Mouse (Mus musculus): ENCODE measurements around the gene Cplx1. TPM values are rescaled to one million over a fixed set of nuclear protein-coding genes. Genes with fewer than 3 reads are reported as not detected.

The Cplx1 gene
- 117 and 120 TPM in 2 replicates for polyA plus RNA-seq (2015; fragmentation: Nextera tagmentation; extraction: Ambion mirVana)

DNA sequence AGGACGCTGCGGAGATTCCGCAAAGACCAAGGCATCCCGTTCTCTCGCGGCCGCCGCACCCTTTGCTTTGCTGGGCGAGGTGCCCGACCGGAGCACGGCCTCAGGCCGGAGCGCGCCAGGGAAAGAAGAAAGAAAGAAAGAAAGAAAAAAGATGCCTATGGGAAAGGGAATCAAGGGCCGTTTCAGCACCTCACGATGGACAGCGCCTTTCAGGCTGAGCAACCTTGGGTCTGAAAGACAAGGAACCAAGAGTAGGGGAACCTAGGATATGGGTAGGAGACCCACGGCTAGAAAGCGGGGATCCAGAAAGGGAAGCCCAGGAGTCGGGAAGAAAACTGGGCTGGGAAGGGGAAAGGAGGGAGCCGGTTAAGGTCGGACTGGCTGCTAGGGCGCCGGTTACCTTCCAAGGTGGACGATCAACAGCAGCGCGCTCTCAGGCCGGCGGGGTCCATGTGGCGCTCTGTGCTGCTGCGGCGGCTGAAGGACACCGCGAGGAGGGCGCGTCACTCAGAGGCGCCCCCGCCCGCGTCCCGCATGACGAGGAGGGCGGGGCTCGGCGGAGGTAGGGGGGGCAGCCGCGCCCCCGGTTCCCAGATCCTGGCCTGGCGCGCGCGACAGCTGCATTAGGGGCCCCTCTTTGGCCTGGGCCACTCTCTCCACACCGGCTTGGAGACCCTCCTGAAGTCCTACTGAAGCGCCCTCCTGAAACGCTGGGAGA lies at the start of gene Cplx1:
Cplx1 (minus strand) TSS at position 536 of the 718 bp plus-strand sequence.
- Histone ChIP-seq H3K27me3 (peaks cover 46% of the 10 kb centered on the region), H3K27ac (replicated peaks) (peak within 1 kb of the TSS; percentile 81)

DNA sequence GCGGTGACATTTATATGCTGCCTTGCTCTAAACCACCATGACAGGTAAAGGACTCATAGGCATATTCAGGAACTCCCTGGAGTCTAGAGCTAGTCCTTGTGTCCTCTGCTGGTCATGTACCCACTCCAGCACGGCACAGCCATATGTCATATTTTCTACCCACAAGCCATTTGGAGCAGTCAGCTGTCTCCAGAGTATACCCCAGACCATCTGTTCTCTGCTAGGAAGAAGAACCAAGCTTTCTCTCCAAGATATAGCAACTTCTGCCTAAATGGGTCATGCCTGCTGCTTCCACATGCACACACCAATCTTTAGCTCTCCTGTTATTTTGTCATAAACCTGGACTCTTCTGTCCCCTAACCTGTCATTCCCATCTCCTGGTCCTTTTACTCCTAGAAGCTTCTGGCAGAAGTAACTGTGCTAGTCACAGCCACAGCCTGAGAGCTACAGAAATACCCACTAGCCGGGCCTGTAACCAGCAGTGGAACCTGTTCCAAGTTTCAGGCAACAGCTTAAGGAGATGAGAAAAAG lies 31.6 kb upstream of the Cplx1 start:
- H3K9me3 ChIP-seq, result no peaks in the 10 kb centered on the region
- H3K27ac ChIP-seq (replicated peaks), result no peak overlapping the region
- no peak for ATAC-seq (ENCODE audit: low read depth)
- peaks cover 92% of the 10 kb centered on the region for H3K36me3 ChIP-seq
- H3K4me3 ChIP-seq, result no peak overlapping the region
- H3K4me2 ChIP-seq, result no peak overlapping the region
- H3K27me3 ChIP-seq, result no peaks in the 10 kb centered on the region
- no peak overlapping the region for H3K9ac ChIP-seq
- H3K4me1 ChIP-seq (replicated peaks), result no peaks in the 10 kb centered on the region
- WGBS, result 85% methylated on average over 3 of the region's 3 CpGs

More for the DNA sequence above, at the start of gene Cplx1:
- no peaks in the 10 kb centered on the region for H3K9me3 ChIP-seq
- under 1% methylated on average over 56 of the region's 56 CpGs for WGBS
- peak within 1 kb of the TSS; percentile 72 for H3K9ac ChIP-seq
- no peaks in the 10 kb centered on the region for H3K36me3 ChIP-seq
- H3K4me3 ChIP-seq, result peak within 1 kb of the TSS; percentile 45
- ATAC-seq (ENCODE audit: low read depth), result peak; percentile 93
- H3K4me2 ChIP-seq, result peak within 1 kb of the TSS; percentile 73
- peaks cover 21% of the 10 kb centered on the region for H3K4me1 ChIP-seq (replicated peaks)

DNA sequence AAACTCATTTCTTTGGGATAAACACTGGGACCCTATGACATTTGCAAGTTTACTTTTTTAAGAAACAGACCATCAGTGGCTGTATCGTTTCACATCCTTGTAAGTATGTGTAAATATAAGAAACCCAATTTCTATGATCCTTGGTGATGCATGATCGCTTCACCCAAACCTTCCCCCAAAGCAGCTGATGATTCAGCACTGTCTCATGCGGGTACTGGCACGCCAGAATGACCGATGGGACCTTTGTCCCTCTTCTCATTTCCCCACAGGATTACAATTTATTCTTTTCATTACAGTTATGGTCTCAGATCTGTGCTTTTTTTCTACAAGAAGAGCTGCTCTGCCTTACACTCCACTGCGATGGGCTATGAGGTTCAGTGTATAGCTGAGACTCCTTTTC lies 23.2 kb upstream of the Cplx1 start:
- no peaks in the 10 kb centered on the region for H3K9me3 ChIP-seq
- no peak overlapping the region for H3K9ac ChIP-seq
- no peak for ATAC-seq (ENCODE audit: low read depth)
- H3K4me1 ChIP-seq (replicated peaks), result no peaks in the 10 kb centered on the region
- H3K27ac ChIP-seq (replicated peaks), result no peak overlapping the region
- no peak overlapping the region for H3K4me3 ChIP-seq
- H3K4me2 ChIP-seq, result no peak overlapping the region
- WGBS, result 96% methylated on average over 6 of the region's 6 CpGs
- no peaks in the 10 kb centered on the region for H3K27me3 ChIP-seq
- H3K36me3 ChIP-seq, result peaks cover 98% of the 10 kb centered on the region

DNA sequence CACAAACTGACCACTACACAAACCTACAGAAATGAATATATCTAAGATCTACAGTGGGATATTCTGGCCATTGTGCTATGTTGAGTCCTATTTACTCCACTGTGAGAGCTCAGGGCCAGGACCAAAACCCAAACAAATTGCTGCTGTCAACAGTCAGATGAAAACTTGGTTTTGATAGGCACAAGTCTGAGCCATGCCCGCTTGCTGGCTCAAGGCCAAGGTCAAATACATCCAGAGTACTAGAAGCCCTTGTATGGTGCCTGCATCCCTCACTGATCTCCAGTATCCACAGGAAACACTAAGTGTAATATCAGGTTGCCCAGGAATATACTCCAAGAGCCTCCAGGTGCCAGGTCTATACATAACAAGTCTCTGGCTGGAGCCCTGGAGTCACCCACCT lies 21.2 kb upstream of the Cplx1 start:
- no peaks in the 10 kb centered on the region for H3K4me1 ChIP-seq (replicated peaks)
- no peak overlapping the region for H3K4me2 ChIP-seq
- peaks cover 94% of the 10 kb centered on the region for H3K36me3 ChIP-seq
- H3K27me3 ChIP-seq, result no peaks in the 10 kb centered on the region
- H3K9me3 ChIP-seq, result no peaks in the 10 kb centered on the region
- no peak overlapping the region for H3K9ac ChIP-seq
- no peak overlapping the region for H3K27ac ChIP-seq (replicated peaks)
- 83% methylated on average over 1 of the region's 1 CpGs for WGBS
- no peak overlapping the region for H3K4me3 ChIP-seq
- no peak for ATAC-seq (ENCODE audit: low read depth)

DNA sequence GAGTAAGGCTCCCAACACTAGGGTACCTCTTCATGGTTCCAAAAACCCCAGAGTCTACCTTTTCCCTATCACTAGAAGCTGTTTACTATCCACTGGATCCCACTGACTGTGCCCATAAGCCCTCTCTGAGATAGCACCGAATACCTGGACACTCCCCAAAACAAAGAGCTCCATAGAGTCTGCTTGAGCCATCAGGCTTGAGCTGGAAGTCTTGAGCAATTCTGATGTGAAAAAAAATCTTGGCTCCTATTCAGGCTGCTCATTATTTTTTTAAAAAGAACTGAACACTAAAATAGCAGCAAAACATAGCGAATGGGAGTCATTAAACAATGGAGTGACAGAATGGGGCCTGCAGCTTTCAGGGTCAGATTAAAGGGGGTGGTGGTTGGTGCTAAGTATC lies 17.3 kb upstream of the Cplx1 start:
- H3K9ac ChIP-seq, result no peak overlapping the region
- WGBS, result 95% methylated on average over 2 of the region's 2 CpGs
- no peaks in the 10 kb centered on the region for H3K4me1 ChIP-seq (replicated peaks)
- no peak overlapping the region for H3K4me2 ChIP-seq
- no peak for ATAC-seq (ENCODE audit: low read depth)
- H3K27ac ChIP-seq (replicated peaks), result no peak overlapping the region
- no peaks in the 10 kb centered on the region for H3K27me3 ChIP-seq
- no peaks in the 10 kb centered on the region for H3K9me3 ChIP-seq
- peaks cover 66% of the 10 kb centered on the region for H3K36me3 ChIP-seq
- no peak overlapping the region for H3K4me3 ChIP-seq

DNA sequence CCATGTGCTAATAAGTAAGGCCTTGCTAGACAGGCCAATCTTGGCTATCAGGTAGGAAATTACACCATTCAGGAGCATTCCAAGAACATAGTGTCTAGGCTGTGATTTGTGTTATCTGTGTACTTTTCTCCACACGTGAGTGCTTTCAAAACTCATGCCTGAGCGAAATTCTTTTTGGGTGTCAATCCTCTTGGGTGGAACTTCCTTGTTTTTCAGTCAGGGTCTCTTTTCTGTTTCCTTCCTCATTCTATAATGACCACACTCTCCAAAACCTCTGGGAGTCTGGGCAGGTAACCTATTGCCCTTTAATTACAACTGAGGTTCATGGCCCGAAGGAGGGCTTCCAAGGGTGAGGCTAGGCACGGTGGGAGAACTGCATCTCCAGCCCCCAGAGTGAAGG lies 16.7 kb upstream of the Cplx1 start:
- WGBS, result 96% methylated on average over 4 of the region's 4 CpGs
- H3K4me3 ChIP-seq, result no peak overlapping the region
- no peak overlapping the region for H3K4me2 ChIP-seq
- no peak for ATAC-seq (ENCODE audit: low read depth)
- H3K9me3 ChIP-seq, result no peaks in the 10 kb centered on the region
- H3K36me3 ChIP-seq, result peaks cover 60% of the 10 kb centered on the region
- H3K27ac ChIP-seq (replicated peaks), result no peak overlapping the region
- H3K9ac ChIP-seq, result no peak overlapping the region
- H3K27me3 ChIP-seq, result no peaks in the 10 kb centered on the region
- H3K4me1 ChIP-seq (replicated peaks), result no peaks in the 10 kb centered on the region

DNA sequence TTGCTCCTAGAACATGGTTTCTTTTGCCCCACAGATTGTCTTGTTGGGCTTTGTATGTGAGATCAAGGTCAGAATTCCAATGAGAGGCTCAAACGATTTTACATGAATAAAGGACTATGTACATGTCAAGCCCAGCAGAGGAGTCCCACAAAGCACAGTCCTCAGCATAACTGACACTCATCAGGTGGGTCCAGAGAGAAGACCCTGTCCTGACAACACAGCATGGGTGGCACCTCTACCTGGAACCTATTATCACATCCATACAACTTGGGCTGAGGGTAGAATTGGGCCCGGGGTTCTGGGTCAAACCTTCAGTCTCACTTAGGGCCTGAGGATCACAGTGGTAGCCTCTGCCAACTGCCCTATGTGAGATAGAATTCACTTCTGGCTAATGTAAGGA lies 15.6 kb upstream of the Cplx1 start:
- Histone ChIP-seq H3K27ac (replicated peaks) (no peak overlapping the region), H3K27me3 (no peaks in the 10 kb centered on the region), H3K4me1 (replicated peaks) (no peaks in the 10 kb centered on the region), H3K4me3 (no peak overlapping the region), H3K36me3 (peaks cover 49% of the 10 kb centered on the region), H3K9me3 (no peaks in the 10 kb centered on the region), H3K4me2 (no peak overlapping the region), H3K9ac (no peak overlapping the region)
- ATAC-seq (ENCODE audit: low read depth), result no peak
- 97% methylated on average over 2 of the region's 2 CpGs for WGBS

DNA sequence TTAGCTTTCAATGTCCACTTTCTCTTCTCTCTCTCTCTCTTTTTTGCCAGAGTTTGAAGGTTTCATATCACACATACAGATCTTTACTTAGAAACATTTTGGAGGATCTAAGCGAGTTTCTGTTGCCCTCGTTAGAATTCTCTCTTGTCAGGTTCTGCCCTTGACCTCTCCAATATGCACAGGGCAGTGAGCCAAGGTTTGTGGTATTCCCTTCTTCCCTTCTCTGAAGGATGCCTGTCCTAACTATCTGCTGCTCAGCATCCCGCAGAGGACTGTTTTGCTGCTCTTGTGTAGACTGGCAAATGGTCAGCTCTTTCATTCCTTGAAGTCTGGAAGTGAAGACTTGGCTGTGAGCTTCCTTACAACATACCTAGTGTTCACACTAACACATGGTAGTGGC lies 14.5 kb upstream of the Cplx1 start:
- no peaks in the 10 kb centered on the region for H3K9me3 ChIP-seq
- H3K4me2 ChIP-seq, result no peak overlapping the region
- H3K36me3 ChIP-seq, result peaks cover 38% of the 10 kb centered on the region
- no peak overlapping the region for H3K4me3 ChIP-seq
- ATAC-seq (ENCODE audit: low read depth), result no peak
- no peaks in the 10 kb centered on the region for H3K4me1 ChIP-seq (replicated peaks)
- no peak overlapping the region for H3K9ac ChIP-seq
- no peak overlapping the region for H3K27ac ChIP-seq (replicated peaks)
- no peaks in the 10 kb centered on the region for H3K27me3 ChIP-seq
- 88% methylated on average over 3 of the region's 3 CpGs for WGBS

DNA sequence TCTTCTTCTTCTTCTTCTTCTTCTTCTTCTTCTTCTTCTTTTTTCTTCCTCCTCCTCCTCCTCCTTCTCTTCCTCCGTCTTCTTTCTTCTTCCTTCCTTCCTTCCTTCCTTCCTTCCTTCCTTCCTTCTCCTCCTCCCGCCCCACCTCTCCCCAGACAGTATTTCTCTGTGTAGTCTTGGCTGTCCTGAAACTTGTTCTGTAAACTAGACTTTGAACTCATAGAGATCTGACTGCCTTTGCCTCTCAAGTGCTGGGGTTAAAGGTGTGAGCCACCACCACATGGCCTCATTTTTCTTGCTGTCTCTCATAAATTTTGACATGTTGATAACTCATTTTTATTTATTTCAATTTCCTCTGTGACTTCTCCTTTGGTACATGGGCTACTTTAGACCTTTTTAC lies 12.7 kb upstream of the Cplx1 start:
- 92% methylated on average over 2 of the region's 2 CpGs for WGBS
- Histone ChIP-seq H3K4me2 (no peak overlapping the region), H3K27me3 (no peaks in the 10 kb centered on the region), H3K9ac (no peak overlapping the region), H3K27ac (replicated peaks) (no peak overlapping the region), H3K36me3 (peaks cover 20% of the 10 kb centered on the region), H3K4me1 (replicated peaks) (no peaks in the 10 kb centered on the region), H3K4me3 (no peak overlapping the region), H3K9me3 (no peaks in the 10 kb centered on the region)
- no peak for ATAC-seq (ENCODE audit: low read depth)

DNA sequence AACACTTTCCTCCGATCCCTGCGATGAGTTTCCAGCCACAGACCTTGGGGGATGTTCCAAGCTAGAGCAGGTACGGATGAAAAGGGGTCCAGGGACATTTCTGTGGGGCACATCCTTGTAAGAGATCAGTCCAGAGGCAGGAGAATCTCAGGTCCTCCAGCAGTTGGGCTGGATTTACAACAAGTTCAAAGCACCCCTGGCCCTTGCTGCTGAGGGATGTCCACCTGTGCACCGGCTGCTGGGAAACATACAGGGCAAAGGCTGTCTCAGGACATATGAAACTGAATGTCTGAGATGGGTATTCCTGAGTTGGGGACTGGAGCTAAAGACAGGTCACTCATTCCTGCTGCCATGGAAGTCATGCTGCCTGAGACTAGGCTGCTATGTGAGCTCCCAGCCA lies 7.2 kb upstream of the Cplx1 start:
- no peaks in the 10 kb centered on the region for H3K4me1 ChIP-seq (replicated peaks)
- no peak overlapping the region for H3K27ac ChIP-seq (replicated peaks)
- no peak overlapping the region for H3K4me2 ChIP-seq
- peaks cover 8% of the 10 kb centered on the region; the same call in 1 of the 2 replicates for H3K27me3 ChIP-seq
- no peak overlapping the region for H3K9ac ChIP-seq
- no peaks in the 10 kb centered on the region for H3K36me3 ChIP-seq
- no peak overlapping the region for H3K4me3 ChIP-seq
- no peaks in the 10 kb centered on the region for H3K9me3 ChIP-seq
- WGBS, result 68% methylated on average over 4 of the region's 4 CpGs
- no peak for ATAC-seq (ENCODE audit: low read depth)

DNA sequence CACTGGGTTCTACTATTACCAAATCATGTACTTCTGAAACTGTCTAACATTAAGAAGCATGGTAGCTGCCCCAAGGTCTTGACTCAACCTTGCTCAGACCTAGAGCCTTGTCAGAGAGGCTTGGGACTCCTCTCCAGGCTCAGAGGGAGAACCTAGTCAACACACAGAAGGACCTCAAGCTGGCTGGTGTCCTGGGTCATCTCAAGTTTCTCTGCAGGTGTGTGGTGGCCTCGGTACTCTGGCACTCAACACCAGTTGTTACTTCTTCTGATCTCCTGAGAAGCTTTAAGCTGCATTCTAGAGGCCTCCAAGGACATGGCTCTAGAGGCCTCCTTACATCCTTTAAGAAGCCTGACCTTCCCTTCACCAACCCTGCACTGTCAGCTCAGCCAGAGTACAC lies 4.2 kb upstream of the Cplx1 start:
- no peaks in the 10 kb centered on the region for H3K9me3 ChIP-seq
- peaks cover 33% of the 10 kb centered on the region for H3K27me3 ChIP-seq
- peaks cover 12% of the 10 kb centered on the region for H3K4me1 ChIP-seq (replicated peaks)
- no peak overlapping the region for H3K27ac ChIP-seq (replicated peaks)
- WGBS, result 76% methylated on average over 1 of the region's 1 CpGs
- H3K4me2 ChIP-seq, result no peak overlapping the region
- no peak overlapping the region for H3K9ac ChIP-seq
- no peak overlapping the region for H3K4me3 ChIP-seq
- H3K36me3 ChIP-seq, result no peaks in the 10 kb centered on the region
- ATAC-seq (ENCODE audit: low read depth), result no peak

DNA sequence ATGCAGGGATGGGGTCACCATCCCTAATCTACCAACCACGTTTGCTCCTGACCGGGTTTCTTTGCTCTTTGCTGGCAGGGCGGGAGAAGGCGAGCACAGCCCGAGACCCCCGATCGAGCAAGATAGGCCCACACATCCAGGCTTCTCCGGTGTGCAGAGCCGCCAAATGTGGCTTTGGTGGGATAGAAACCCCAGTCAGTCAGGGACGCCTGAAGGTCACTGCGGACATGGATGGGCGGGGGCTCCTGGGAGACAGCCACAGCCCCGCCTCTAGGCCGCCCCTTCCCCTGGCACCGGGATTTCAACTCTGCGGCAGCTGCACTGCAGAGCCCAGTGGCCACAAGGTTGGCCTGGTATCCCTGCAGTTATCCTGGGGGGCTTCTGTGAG lies 377 bp upstream of the Cplx1 start:
- H3K36me3 ChIP-seq, result no peaks in the 10 kb centered on the region
- peaks cover 21% of the 10 kb centered on the region for H3K4me1 ChIP-seq (replicated peaks)
- H3K27ac ChIP-seq (replicated peaks), result peak overlapping the region; percentile 81
- peak; percentile 74 for ATAC-seq (ENCODE audit: low read depth)
- H3K9ac ChIP-seq, result peak overlapping the region; percentile 72
- under 1% methylated on average over 16 of the region's 16 CpGs for WGBS
- H3K27me3 ChIP-seq, result peaks cover 48% of the 10 kb centered on the region
- peak overlapping the region; percentile 45 for H3K4me3 ChIP-seq
- no peaks in the 10 kb centered on the region for H3K9me3 ChIP-seq
- peak overlapping the region; percentile 73 for H3K4me2 ChIP-seq

DNA sequence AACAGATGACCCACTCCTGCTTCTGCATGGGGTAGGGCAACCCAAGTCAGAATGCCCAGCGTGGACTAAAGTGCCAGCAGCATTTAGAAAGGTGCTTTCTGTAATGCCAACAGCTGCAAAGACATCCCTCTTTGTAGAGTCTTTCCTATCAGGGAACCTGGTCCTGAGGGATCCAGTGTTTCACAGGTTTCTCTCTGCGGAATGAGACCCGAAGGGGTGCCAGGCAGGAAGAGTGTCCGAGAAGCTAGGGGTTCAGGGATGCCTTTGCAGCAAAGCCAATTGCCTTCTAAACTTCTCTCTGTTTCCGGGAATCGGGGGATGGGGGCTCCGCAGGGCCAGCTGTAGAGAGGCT lies 711 bp downstream of the Cplx1 start:
- Histone ChIP-seq H3K4me2 (peak overlapping the region; percentile 73), H3K36me3 (no peaks in the 10 kb centered on the region), H3K9me3 (no peaks in the 10 kb centered on the region), H3K9ac (peak overlapping the region; percentile 72), H3K27me3 (peaks cover 46% of the 10 kb centered on the region), H3K4me1 (replicated peaks) (peaks cover 21% of the 10 kb centered on the region), H3K4me3 (peak overlapping the region; percentile 45), H3K27ac (replicated peaks) (peak overlapping the region; percentile 81)
- no peak for ATAC-seq (ENCODE audit: low read depth)
- WGBS, result 15% methylated on average over 7 of the region's 7 CpGs
